Comparison of ENCODE assay signal across 16 mouse cellular contexts in genomic region chr1:91878696-91879095, GRCm38 (mm10).
DNase-seq lines count a peak whose midpoint lies in the region; TF ChIP-seq lines count a peak whose summit lies in the region.
"Had no signal": no experiment of that assay in that cellular context is flagged by ENCODE, and none has a peak within 500 bp of the region (broad histone marks: within the 10 kb centered on the region; RNA-seq: fewer than 3 reads in every experiment).

No protein-coding gene starts in this region.

- H3K27ac ChIP-seq in left cerebral cortex, adult 2 months = peak overlapping the region; percentile 83
- H3K27ac ChIP-seq: embryonic facial prominence, embryonic 15.5 days; hindbrain, embryonic 10.5 days; hindbrain, postnatal 0 days had no signal

- DNase-seq in adrenal gland, postnatal 10 days = peak; percentile 48
- DNase-seq in adrenal gland, postnatal 25 days = no peak
- DNase-seq in gastrocnemius, postnatal 25 days = peak; percentile 36
- DNase-seq in gastrocnemius, postnatal 10 days = no peak
- DNase-seq in left cerebral cortex, adult 2 months (ENCODE audit: extremely low spot score in 1 of 2, low spot score in 2 of 2) = no peak
- DNase-seq in left cerebral cortex, adult 8-10 months (ENCODE audit: low spot score in 2 of 2) = no peak
- DNase-seq in thymus, adult 18-20 months = no peak
- DNase-seq: cerebellum, adult 9-10 months; lung, adult 18-20 months; lung, postnatal 14 days; midbrain, embryonic 14.5 days; thymus, postnatal 25 days had no signal

- intact Hi-C loops in left cerebral cortex, adult 2 months (cut with DNase I) = no loop called here

- TF ChIP-seq CTCF in left cerebral cortex, adult 2 months (IDR thresholded peaks at IDR 0.05) = no peak

- no peak overlapping the region for H3K4me3 ChIP-seq in left cerebral cortex, adult 2 months
- H3K4me3 ChIP-seq: embryonic facial prominence, embryonic 15.5 days; hindbrain, embryonic 10.5 days; myocyte had no signal

Comparison
In these comparisons a context has a peak if more than half of its experiments do, and no peak if none do; other contexts are left out.
1. DNase-seq: peak in adrenal gland, postnatal 10 days (single experiment) and gastrocnemius, postnatal 25 days (single experiment); none in adrenal gland, postnatal 25 days (single experiment), gastrocnemius, postnatal 10 days (single experiment), left cerebral cortex, adult 2 months (0 of 2), left cerebral cortex, adult 8-10 months (0 of 2) and thymus, adult 18-20 months (0 of 2).